8 mouse cellular contexts compared by ENCODE assay signal in the genomic region with DNA sequence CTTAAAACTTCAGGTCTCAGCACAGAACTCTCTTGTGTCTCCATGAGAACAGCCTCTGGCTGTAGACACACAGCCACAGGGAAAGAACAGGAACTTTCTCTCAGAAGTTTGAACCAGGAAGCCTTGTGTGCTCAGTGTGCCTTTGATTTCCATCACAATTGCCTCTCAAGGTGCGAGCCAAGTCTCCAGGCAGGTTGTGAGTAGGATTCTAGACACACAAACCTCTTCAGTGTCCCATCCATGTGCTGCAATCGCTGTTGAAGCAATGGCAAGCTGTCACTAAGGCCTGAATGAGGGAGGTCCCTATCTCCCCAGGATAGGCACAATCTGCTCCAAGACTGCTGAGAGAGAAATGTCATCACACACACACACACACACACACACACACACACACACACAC. TPM values are rescaled to one million over a fixed set of nuclear protein-coding genes. Genes with fewer than 3 reads are reported as not detected.
DNase-seq lines count a peak whose midpoint lies in the region; ATAC-seq and TF ChIP-seq lines count a peak whose summit lies in the region.

No protein-coding gene starts in this region.

- H3K9me3 ChIP-seq in kidney, embryonic 15.5 days (replicated peaks) = peaks cover 3% of the 10 kb centered on the region; the same call in 1 of the 2 replicates
- H3K9me3 ChIP-seq in heart, embryonic 11.5 days (replicated peaks; ENCODE audit: control insufficient read depth, low read length) = no peaks in the 10 kb centered on the region; the same call in 1 of the 2 replicates
- no peaks in the 10 kb centered on the region for H3K9me3 ChIP-seq in liver, embryonic 15.5 days (replicated peaks)

- peaks cover 16% of the 10 kb centered on the region for H3K36me3 ChIP-seq in kidney, embryonic 15.5 days
- H3K36me3 ChIP-seq in heart, embryonic 11.5 days (ENCODE audit: control insufficient read depth, insufficient read depth, low read length) = no peaks in the 10 kb centered on the region
- H3K36me3 ChIP-seq in liver, embryonic 15.5 days (replicated peaks) = peaks cover 11% of the 10 kb centered on the region

- WGBS in kidney, embryonic 15.5 days = 51% methylated on average over 2 of the region's 2 CpGs
- WGBS in heart, embryonic 11.5 days (ENCODE audit: insufficient replicate concordance) = 35% methylated on average over 2 of the region's 2 CpGs
- 37% methylated on average over 2 of the region's 2 CpGs for WGBS in liver, embryonic 15.5 days (ENCODE audit: insufficient replicate concordance)

- no peak for TF ChIP-seq CTCF in bone marrow macrophage, adult 2 months (IDR thresholded peaks at IDR 0.05; ENCODE audit: low read depth, low read length)

- H3K9ac ChIP-seq in kidney, embryonic 15.5 days = no peak overlapping the region
- H3K9ac ChIP-seq in heart, embryonic 11.5 days (ENCODE audit: low read depth, low read length) = peak overlapping the region; percentile 93
- H3K9ac ChIP-seq in liver, embryonic 15.5 days = no peak overlapping the region

- DNase-seq in kidney, postnatal 4 days = no peak
- no peak for DNase-seq in frontal cortex, postnatal 25 days (ENCODE audit: low spot score in 2 of 2)
- no peak for DNase-seq in right cerebral cortex, postnatal 14 days

- no peak for ATAC-seq in kidney, embryonic 15.5 days (replicated peaks; ENCODE audit: low FRiP score)
- ATAC-seq in heart, embryonic 11.5 days (replicated peaks; ENCODE audit: insufficient number of reproducible peaks, low FRiP score, low TSS enrichment) = no peak
- no peak for ATAC-seq in liver, embryonic 15.5 days (ENCODE audit: insufficient read depth)
- no peak for ATAC-seq in granulocyte monocyte progenitor cell, adult 5-6 weeks (replicated peaks; ENCODE audit: poor library complexity, severe bottlenecking)

- peak overlapping the region; percentile 98; the same call in 1 of the 2 replicates for H3K4me2 ChIP-seq in kidney, embryonic 15.5 days
- H3K4me2 ChIP-seq in heart, embryonic 11.5 days = peak overlapping the region; percentile 99
- peak overlapping the region; percentile 99 for H3K4me2 ChIP-seq in liver, embryonic 15.5 days

- H3K4me1 ChIP-seq in kidney, embryonic 15.5 days = peaks cover 54% of the 10 kb centered on the region
- peaks cover 41% of the 10 kb centered on the region for H3K4me1 ChIP-seq in bone marrow macrophage, adult 2 months (ENCODE audit: control insufficient read depth, insufficient read depth, low read length)
- peaks cover 39% of the 10 kb centered on the region for H3K4me1 ChIP-seq in heart, embryonic 11.5 days (ENCODE audit: control insufficient read depth, insufficient read depth, low read length)
- peaks cover 54% of the 10 kb centered on the region for H3K4me1 ChIP-seq in liver, embryonic 15.5 days (replicated peaks)

- no peaks in the 10 kb centered on the region for H3K27me3 ChIP-seq in kidney, embryonic 15.5 days
- H3K27me3 ChIP-seq in heart, embryonic 11.5 days (ENCODE audit: control insufficient read depth, insufficient read depth, low read length) = no peaks in the 10 kb centered on the region
- H3K27me3 ChIP-seq in liver, embryonic 15.5 days = no peaks in the 10 kb centered on the region

- TF ChIP-seq POLR2A in bone marrow macrophage, adult 2 months (IDR thresholded peaks at IDR 0.05; ENCODE audit: borderline replicate concordance, low read depth, low read length) = no peak

- peak overlapping the region; percentile 99 for H3K27ac ChIP-seq in kidney, embryonic 15.5 days
- H3K27ac ChIP-seq in bone marrow macrophage, adult 2 months (ENCODE audit: insufficient read depth, low read depth, low read length) = peak overlapping the region; percentile 77
- peak overlapping the region; percentile 99 for H3K27ac ChIP-seq in heart, embryonic 11.5 days (ENCODE audit: low read depth, low read length)
- peak overlapping the region; percentile 89 for H3K27ac ChIP-seq in liver, embryonic 15.5 days (replicated peaks)

- H3K4me3 ChIP-seq in kidney, embryonic 15.5 days (replicated peaks) = no peak overlapping the region
- H3K4me3 ChIP-seq in bone marrow macrophage, adult 2 months (ENCODE audit: insufficient read depth, low read length) = no peak overlapping the region
- H3K4me3 ChIP-seq in heart, embryonic 11.5 days (ENCODE audit: low read depth, low read length) = no peak overlapping the region
- H3K4me3 ChIP-seq in liver, embryonic 15.5 days (replicated peaks) = no peak overlapping the region

RNA-seq across cellular contexts. Expression of gene Irf2bp2, which starts 10.8 kb away (rescaled TPM):
- polyA plus RNA-seq in kidney, embryonic 15.5 days (2015; fragmentation: Nextera tagmentation; extraction: Ambion mirVana) = 12.3 and 13.3 TPM in 2 replicates
- polyA plus RNA-seq in bone marrow macrophage, adult 2 months (2012; ENCODE audit: insufficient read depth, insufficient read length, missing spikeins) = 163 and 167 TPM in 2 replicates
- 5.9 and 6.5 TPM in 2 replicates for polyA plus RNA-seq in heart, embryonic 11.5 days (2014; fragmentation: Nextera tagmentation; extraction: Ambion mirVana)
- 3.8 and 4.0 TPM in 2 replicates for polyA plus RNA-seq in liver, embryonic 15.5 days (2015; fragmentation: Nextera tagmentation; extraction: Ambion mirVana)
- total RNA-seq in granulocyte monocyte progenitor cell, adult 5-6 weeks (2014; fragmentation: Nextera tagmentation) = 112 and 113 TPM in 2 replicates
- 97.9 and 112 TPM in 2 replicates for total RNA-seq in granulocyte monocyte progenitor cell, adult 5-6 weeks (2017)

Comparison
In these comparisons a context has a peak if more than half of its experiments do, and no peak if none do; other contexts are left out.
1. RNA of gene Irf2bp2, which starts 10.8 kb away (polyA plus RNA-seq): 163 to 167 TPM in bone marrow macrophage, adult 2 months; 12.3 to 13.3 TPM in kidney, embryonic 15.5 days, 5.9 to 6.5 TPM in heart, embryonic 11.5 days and 3.8 to 4.0 TPM in liver, embryonic 15.5 days; every median in the first group is over 10 times any median in the second.
2. Peak in every context shown above with its lines, with median percentiles within 50 percentile points of each other: H3K27ac ChIP-seq and H3K4me2 ChIP-seq.